Mouse (Mus musculus) kidney, adult 18-20 months (tissue): ENCODE data around the gene Apof.
"Not testable (repeated sequence)": the region's sequence is repeated elsewhere in the genome, so short reads cannot be mapped to it uniquely, and the experiment has no call there.

Experiments
- DNase-seq: peaks from one replicate; pipeline ENCODE4 v3.0.0; 2021

The Apof gene

GRCm38 (mm10) chr10:128259946-128260345 lies 8.5 kb upstream of the Apof start:
- no peak for DNase-seq

GRCm38 (mm10) chr10:128260376-128260775 lies 8.1 kb upstream of the Apof start:
- not testable (repeated sequence) for DNase-seq

GRCm38 (mm10) chr10:128262300-128262699 lies 6.2 kb upstream of the Apof start:
- no peak for DNase-seq

- no peak for DNase-seq
Measured at GRCm38 (mm10) chr10:128263393-128264310, 4.8 kb upstream of the Apof start.

GRCm38 (mm10) chr10:128269206-128269910 lies 887 bp downstream of the Apof start:
- DNase-seq = no peak

GRCm38 (mm10) chr10:128270287-128270841 lies 1.9 kb downstream of the Apof start, which contains the start of gene Stat2:
Gene Stat2, plus strand, starts transcription at chr10:128270559.
- peak; percentile 97 for DNase-seq

GRCm38 (mm10) chr10:128270866-128271265 lies 2.4 kb downstream of the Apof start:
- DNase-seq = no peak

GRCm38 (mm10) chr10:128271883-128272282 lies 3.4 kb downstream of the Apof start:
- no peak for DNase-seq

- not testable (repeated sequence) for DNase-seq
Measured at GRCm38 (mm10) chr10:128272819-128273439, 4.5 kb downstream of the Apof start.

- DNase-seq = not testable (repeated sequence)
Measured at GRCm38 (mm10) chr10:128275374-128275773, 6.9 kb downstream of the Apof start.

- DNase-seq = no peak
Measured at GRCm38 (mm10) chr10:128278158-128278557, 9.7 kb downstream of the Apof start.

- DNase-seq = peak; percentile 23
Measured at GRCm38 (mm10) chr10:128280943-128281342, 12.5 kb downstream of the Apof start.

GRCm38 (mm10) chr10:128281682-128282081 lies 13.2 kb downstream of the Apof start:
- no peak for DNase-seq

GRCm38 (mm10) chr10:128282886-128283450 lies 14.5 kb downstream of the Apof start:
- peak; percentile 14 for DNase-seq

GRCm38 (mm10) chr10:128283604-128284579 lies 15.4 kb downstream of the Apof start:
- peak; percentile 81 for DNase-seq

- DNase-seq = not testable (repeated sequence)
Measured at GRCm38 (mm10) chr10:128290594-128290993, 22.1 kb downstream of the Apof start.

GRCm38 (mm10) chr10:128296370-128297090 lies 28.1 kb downstream of the Apof start:
- no peak for DNase-seq

- DNase-seq = no peak
Measured at GRCm38 (mm10) chr10:128297221-128297620, 28.8 kb downstream of the Apof start.

- DNase-seq = no peak
Measured at GRCm38 (mm10) chr10:128297622-128298021, 29.2 kb downstream of the Apof start.

GRCm38 (mm10) chr10:128298243-128298642 lies 29.8 kb downstream of the Apof start:
- no peak for DNase-seq
